Mouse (Mus musculus) forebrain, postnatal 0 days (tissue): ENCODE measurements around the gene Iglon5. TPM values are rescaled to one million over a fixed set of nuclear protein-coding genes. Genes with fewer than 3 reads are reported as not detected.

Source experiments
- ATAC-seq: fragments of 200-750 bp; cut with Nextera tagmentation; 2 replicates; pipeline ENCODE4 v1.8.0; 2017; ENCODE audit warnings: mild to moderate bottlenecking, moderate library complexity
- DNase-seq: peaks from one replicate; pipeline ENCODE4 v3.0.0-alpha.2; 2015
- H3K27ac ChIP-seq: fragments of 300-500 bp; sonication (generic); 2 replicates; pipeline ENCODE4 v1.5.1; 2014; ENCODE audit warnings: low read depth, mild to moderate bottlenecking, antibody characterized with exemption, low read length, moderate library complexity, mixed read lengths
- H3K27me3 ChIP-seq: fragments of 300-500 bp; sonication (generic); 2 replicates; pipeline ENCODE4 v1.6.1; 2014; ENCODE audit warnings: mild to moderate bottlenecking, low read length, mixed read lengths; ENCODE audit not compliant: insufficient read depth
- H3K36me3 ChIP-seq: fragments of 300-500 bp; sonication (generic); 2 replicates; pipeline ENCODE4 v1.6.1; 2014; ENCODE audit warnings: mild to moderate bottlenecking, moderate library complexity; ENCODE audit not compliant: insufficient read depth
- H3K4me1 ChIP-seq: fragments of 300-500 bp; sonication (generic); 2 replicates; pipeline ENCODE4 v1.6.1; 2014; ENCODE audit warnings: antibody characterized with exemption; ENCODE audit not compliant: insufficient read depth
- H3K4me2 ChIP-seq: fragments of 300-500 bp; sonication (generic); 2 replicates; pipeline ENCODE4 v1.6.1; 2014; ENCODE audit warnings: low read depth, mild to moderate bottlenecking, moderate library complexity
- H3K4me3 ChIP-seq: fragments of 300-500 bp; sonication (generic); 2 replicates; pipeline ENCODE4 v1.5.1; 2014; ENCODE audit warnings: low read depth, low read length, mixed read lengths
- H3K9ac ChIP-seq: fragments of 300-500 bp; sonication (generic); 2 replicates; pipeline ENCODE4 v1.6.1; 2014; ENCODE audit warnings: mild to moderate bottlenecking
- H3K9me3 ChIP-seq: fragments of 300-500 bp; sonication (generic); 2 replicates; pipeline ENCODE4 v1.6.1; 2016; ENCODE audit warnings: low read length
- CTCF ChIP-seq: sonication (generic); IDR thresholded peaks from 2 replicates; pipeline ENCODE4 v1.5.1; 2016; ENCODE audit warnings: antibody characterized with exemption, control low read depth, low read depth
- WGBS: fragments of 180-500 bp; shearing (Covaris S2); extraction: QIAGEN DNeasy Blood & Tissue Kit; methylation state at CpG from one replicate; pipeline ENCODE4 v1.1.7; 2014; 5-methylcytosine and 5-hydroxymethylcytosine counted together
- polyA plus RNA-seq: library from polyadenylated mRNA; unstranded; fragments of >200 nt; fragmentation: Nextera tagmentation; extraction: Ambion mirVana; gene quantifications from 2 replicates; pipeline ENCODE4 v1.2.1, GENCODE M21; 2015
- total RNA-seq: library from RNA; depleted of rRNA; stranded (reverse); fragments of >200 nt; gene quantifications from 2 replicates; pipeline ENCODE4 v1.2.3, GENCODE M21; 2014

The Iglon5 gene
- total and polyA plus RNA-seq, 2 experiments from 2014 or later, result 4.4 to 24.9 TPM

GRCm38 (mm10) chr7:43441071-43441470, 48.8 kb downstream of the Iglon5 start:
- H3K4me1 ChIP-seq, result peaks cover 11% of the 10 kb centered on the region
- WGBS, result 83% methylated on average over 3 of the region's 3 CpGs
- H3K4me3 ChIP-seq, result no peak overlapping the region
- H3K27me3 ChIP-seq, result no peaks in the 10 kb centered on the region
- no peak for TF ChIP-seq CTCF
- no peak overlapping the region for H3K27ac ChIP-seq
- DNase-seq, result no peak
- H3K9ac ChIP-seq, result no peak overlapping the region
- H3K4me2 ChIP-seq, result no peak overlapping the region
- H3K36me3 ChIP-seq, result no peaks in the 10 kb centered on the region
- ATAC-seq, result no peak
- no peaks in the 10 kb centered on the region for H3K9me3 ChIP-seq

GRCm38 (mm10) chr7:43440482-43440881, 49.4 kb downstream of the Iglon5 start, which contains the start of gene Cldnd2:
Cldnd2 (plus strand) TSS chr7:43440782.
- TF ChIP-seq CTCF, result no peak
- Histone ChIP-seq H3K4me3 (no peak within 1 kb of the TSS), H3K27ac (no peak within 1 kb of the TSS), H3K9me3 (no peaks in the 10 kb centered on the region), H3K4me1 (peaks cover 11% of the 10 kb centered on the region), H3K36me3 (no peaks in the 10 kb centered on the region), H3K9ac (no peak within 1 kb of the TSS), H3K4me2 (no peak within 1 kb of the TSS), H3K27me3 (no peaks in the 10 kb centered on the region)
- ATAC-seq, result no peak
- 78% methylated on average over 6 of the region's 6 CpGs for WGBS
- no peak for DNase-seq

GRCm38 (mm10) chr7:43438611-43439010, 51.3 kb downstream of the Iglon5 start:
- no peak overlapping the region for H3K4me3 ChIP-seq
- no peaks in the 10 kb centered on the region for H3K36me3 ChIP-seq
- peaks cover 4% of the 10 kb centered on the region; the same call in 1 of the 2 replicates for H3K4me1 ChIP-seq
- no peak for DNase-seq
- no peak for ATAC-seq
- H3K9ac ChIP-seq, result no peak overlapping the region
- no peaks in the 10 kb centered on the region for H3K27me3 ChIP-seq
- H3K4me2 ChIP-seq, result no peak overlapping the region
- 81% methylated on average over 4 of the region's 4 CpGs for WGBS
- no peaks in the 10 kb centered on the region for H3K9me3 ChIP-seq
- no peak for TF ChIP-seq CTCF
- no peak overlapping the region for H3K27ac ChIP-seq

GRCm38 (mm10) chr7:43436341-43437255, 53.3 kb downstream of the Iglon5 start, which contains the start of gene Nkg7:
Nkg7 (plus strand) TSS chr7:43437073.
- DNase-seq, result no peak
- no peaks in the 10 kb centered on the region for H3K27me3 ChIP-seq
- no peak for ATAC-seq
- H3K27ac ChIP-seq, result no peak within 1 kb of the TSS
- H3K36me3 ChIP-seq, result no peaks in the 10 kb centered on the region
- no peaks in the 10 kb centered on the region for H3K9me3 ChIP-seq
- no peak for TF ChIP-seq CTCF
- H3K4me2 ChIP-seq, result no peak within 1 kb of the TSS
- no peaks in the 10 kb centered on the region for H3K4me1 ChIP-seq
- H3K9ac ChIP-seq, result no peak within 1 kb of the TSS
- 79% methylated on average over 10 of the region's 10 CpGs for WGBS
- no peak within 1 kb of the TSS for H3K4me3 ChIP-seq

GRCm38 (mm10) chr7:43434676-43435075, 55.2 kb downstream of the Iglon5 start:
- Histone ChIP-seq H3K4me2 (no peak overlapping the region), H3K4me3 (no peak overlapping the region), H3K4me1 (no peaks in the 10 kb centered on the region), H3K27me3 (no peaks in the 10 kb centered on the region), H3K9ac (no peak overlapping the region), H3K36me3 (no peaks in the 10 kb centered on the region), H3K9me3 (no peaks in the 10 kb centered on the region), H3K27ac (no peak overlapping the region)
- TF ChIP-seq CTCF, result no peak
- WGBS, result 91% methylated on average over 5 of the region's 5 CpGs
- no peak for ATAC-seq
- DNase-seq, result no peak

DNA sequence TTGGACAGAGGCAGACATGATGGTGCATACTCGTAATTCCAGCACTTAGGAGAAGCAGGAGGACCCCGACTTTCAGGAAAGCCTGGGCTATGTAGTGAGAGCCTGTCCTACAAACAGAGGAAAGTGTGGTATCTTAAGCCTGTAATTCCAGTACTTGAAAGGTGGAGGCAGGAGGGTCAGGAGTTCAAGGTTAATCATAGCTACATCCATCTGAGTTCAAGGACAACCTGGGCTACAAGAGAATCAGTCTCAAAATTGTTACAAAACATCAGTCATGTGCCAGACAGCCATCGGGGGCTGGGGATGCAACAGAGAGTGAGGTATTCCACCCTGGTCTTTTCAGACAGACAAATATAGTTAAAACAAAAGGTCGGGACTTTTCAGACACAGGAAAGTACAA, 57.0 kb downstream of the Iglon5 start:
- Histone ChIP-seq H3K9ac (no peak overlapping the region), H3K27me3 (no peaks in the 10 kb centered on the region), H3K9me3 (no peaks in the 10 kb centered on the region), H3K27ac (no peak overlapping the region), H3K4me1 (no peaks in the 10 kb centered on the region), H3K4me2 (no peak overlapping the region), H3K4me3 (no peak overlapping the region), H3K36me3 (no peaks in the 10 kb centered on the region)
- no peak for TF ChIP-seq CTCF
- no peak for ATAC-seq
- no peak for DNase-seq
- WGBS, result 69% methylated on average over 4 of the region's 4 CpGs

- ATAC-seq (no peak), DNase-seq (no peak)
- no peaks in the 10 kb centered on the region for H3K27me3 ChIP-seq
- WGBS, result 65% methylated on average over 4 of the region's 4 CpGs
- H3K36me3 ChIP-seq, result no peaks in the 10 kb centered on the region
- H3K4me3 ChIP-seq, result no peak overlapping the region
- no peak for TF ChIP-seq CTCF
- H3K27ac ChIP-seq, result no peak overlapping the region
- H3K9ac ChIP-seq, result no peak overlapping the region
- no peaks in the 10 kb centered on the region for H3K9me3 ChIP-seq
- no peak overlapping the region for H3K4me2 ChIP-seq
- no peaks in the 10 kb centered on the region for H3K4me1 ChIP-seq
These were observed 60.4 kb downstream of the Iglon5 start for GRCm38 (mm10) chr7:43429500-43429899.
